Mouse (Mus musculus) liver, adult 2 months (tissue): ENCODE data around the gene Ctnnbl1.

Experiments
- CTCF ChIP-seq: fragments of 200-500 bp; IDR thresholded peaks from 2 replicates; pipeline ENCODE4 v1.5.1; 2011; ENCODE audit warnings: low read depth, low read length, control low read depth
- POLR2A ChIP-seq: fragments of 200-500 bp; IDR thresholded peaks from 2 replicates; pipeline ENCODE4 v1.6.1; 2011; ENCODE audit warnings: low read length, control low read depth; ENCODE audit not compliant: insufficient read depth; ENCODE audit errors: extremely low read depth

- TF ChIP-seq CTCF (no peak), POLR2A (no peak)
These were observed 33.6 kb downstream of the Ctnnbl1 start for GRCm38 (mm10) chr2:157770761-157771160.
